Mouse (Mus musculus): ENCODE results near the gene Gm42791.

Gm42791 gene

DNA sequence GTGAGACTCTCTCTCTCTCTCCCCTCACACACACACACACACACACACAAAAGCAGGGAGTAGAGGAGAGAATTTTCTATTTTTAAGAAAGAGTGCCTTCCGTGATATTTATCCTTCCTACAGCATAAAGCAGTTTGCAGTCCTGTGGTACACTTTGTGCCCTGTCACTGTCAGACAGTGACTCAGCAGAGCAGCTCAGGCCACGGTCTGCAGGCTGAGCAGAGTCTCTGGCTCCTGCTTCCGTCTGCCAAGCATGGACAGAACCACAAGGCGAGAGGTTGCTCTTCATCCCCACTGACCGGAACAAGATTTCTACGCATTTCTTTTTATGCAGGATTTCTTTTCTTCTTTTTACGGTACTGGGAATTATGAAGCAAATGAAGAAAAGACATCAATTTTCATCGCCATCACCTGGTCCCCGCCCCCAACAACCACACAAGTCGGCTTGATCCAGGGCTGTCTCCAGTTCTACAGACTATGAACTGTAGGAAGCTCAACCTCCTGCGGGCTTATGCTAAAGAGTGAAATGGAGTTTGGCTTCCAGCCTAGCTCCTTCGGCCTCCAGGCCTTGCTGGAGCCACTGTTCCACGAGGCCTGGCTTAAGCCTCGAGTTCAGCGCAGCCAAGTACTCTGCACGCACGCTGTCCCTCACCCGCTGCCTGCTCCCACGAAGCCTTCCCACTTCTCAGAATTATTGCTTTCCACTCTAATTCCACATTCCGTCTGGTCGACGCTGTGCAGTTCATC is 40.5 kb downstream of the Gm42791 start:
- DNase-seq (ENCODE audit: low read depth, low spot score), result no peak

DNA sequence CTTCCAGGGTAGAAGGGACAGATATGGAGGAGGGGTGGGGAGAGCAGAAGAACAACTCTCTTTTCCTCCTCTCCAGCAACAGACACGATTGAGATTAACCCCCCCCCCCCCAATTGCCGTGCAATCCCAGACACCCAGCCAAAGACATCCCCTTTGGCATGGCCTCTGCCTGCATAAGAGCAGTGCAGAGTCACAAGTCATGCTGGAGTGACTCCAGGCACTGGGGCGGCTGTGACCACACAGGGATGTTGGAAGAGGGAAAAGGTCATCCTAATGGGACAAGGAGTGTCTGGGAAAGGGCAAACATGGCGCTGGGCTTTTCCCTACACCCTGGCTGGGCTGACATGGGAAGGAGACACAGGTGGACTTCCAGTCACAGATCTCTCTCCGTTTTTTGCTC is 41.8 kb downstream of the Gm42791 start:
- no peak for DNase-seq (ENCODE audit: low read depth, low spot score)

DNA sequence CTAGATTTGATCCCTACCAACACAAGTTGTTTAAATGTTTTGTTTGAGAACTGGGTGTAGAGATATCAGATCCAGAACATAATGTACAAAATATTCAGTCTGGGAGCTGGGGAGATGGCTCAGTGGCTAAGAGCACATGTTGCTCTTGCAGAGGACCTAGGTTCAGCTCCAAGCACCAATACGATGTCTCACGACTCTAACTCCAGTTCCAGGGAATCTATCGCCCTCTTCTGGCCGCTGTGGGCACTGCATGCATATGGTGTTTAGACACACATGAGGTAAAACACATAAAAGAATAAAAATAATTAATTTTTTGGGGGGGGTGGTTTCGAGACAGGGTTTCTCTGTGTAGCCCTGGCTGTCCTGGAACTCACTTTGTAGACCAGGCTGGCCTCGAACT is 42.5 kb downstream of the Gm42791 start:
- DNase-seq (ENCODE audit: low read depth, low spot score), result no peak

DNA sequence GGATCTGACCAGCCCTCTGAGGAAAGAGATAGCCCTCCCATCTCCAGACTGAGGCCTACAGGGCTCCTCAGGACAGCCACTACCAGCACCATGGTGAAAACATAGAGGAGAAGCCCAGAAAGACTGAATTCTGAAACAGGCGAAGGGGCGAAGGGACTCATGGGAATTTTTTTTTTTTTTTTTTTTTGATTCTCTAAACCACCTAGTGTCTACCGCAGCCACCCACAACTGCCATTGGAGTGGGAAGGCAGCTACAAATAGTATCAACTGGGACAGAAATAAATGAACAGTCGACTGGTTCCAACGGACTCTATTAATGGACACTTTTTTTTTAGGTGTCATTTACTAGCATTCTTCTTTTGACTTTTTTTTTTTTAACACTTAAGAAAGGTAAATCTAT is 43.6 kb downstream of the Gm42791 start:
- DNase-seq (ENCODE audit: low read depth, low spot score), result no peak

DNA sequence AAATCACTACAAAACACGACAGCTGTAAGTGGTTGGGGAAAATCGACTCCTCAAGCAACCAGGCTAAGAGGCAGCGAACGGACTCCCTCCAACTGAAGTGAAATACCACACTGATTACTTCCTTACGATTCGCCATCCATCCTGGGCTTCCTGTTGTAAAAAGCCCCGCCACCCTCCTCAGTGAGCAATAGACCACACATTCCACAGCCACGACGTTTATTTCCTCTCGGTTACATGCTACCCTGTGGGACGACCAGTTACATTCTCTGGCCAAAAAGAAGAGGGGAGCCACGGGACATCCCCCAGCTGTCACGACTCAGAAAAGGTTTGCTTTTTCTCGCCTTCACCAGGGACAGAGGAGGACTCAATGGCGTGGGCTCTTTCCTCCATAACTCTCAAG is 44.9 kb downstream of the Gm42791 start:
- DNase-seq (ENCODE audit: low read depth, low spot score), result no peak

DNA sequence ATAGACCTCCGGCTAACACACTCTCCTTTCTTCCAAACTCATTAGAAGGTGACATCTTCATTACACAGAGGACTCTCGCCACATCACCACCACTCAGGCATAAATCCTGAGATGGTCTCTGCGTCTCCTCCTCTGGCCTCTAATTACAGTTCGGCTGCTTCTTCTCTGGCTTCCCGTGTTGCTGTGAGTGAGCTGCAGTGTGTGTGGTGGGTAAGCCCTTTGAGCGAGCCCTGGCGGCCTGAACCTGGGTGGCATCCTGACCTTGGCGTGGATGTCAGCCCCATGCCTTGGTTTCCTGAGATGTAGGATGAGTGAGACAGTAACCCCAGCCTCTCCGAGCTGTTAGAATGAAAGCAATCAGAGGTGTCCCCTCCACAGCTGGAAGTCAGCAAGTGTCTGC is 46.4 kb downstream of the Gm42791 start:
- DNase-seq (ENCODE audit: low read depth, low spot score), result no peak

DNA sequence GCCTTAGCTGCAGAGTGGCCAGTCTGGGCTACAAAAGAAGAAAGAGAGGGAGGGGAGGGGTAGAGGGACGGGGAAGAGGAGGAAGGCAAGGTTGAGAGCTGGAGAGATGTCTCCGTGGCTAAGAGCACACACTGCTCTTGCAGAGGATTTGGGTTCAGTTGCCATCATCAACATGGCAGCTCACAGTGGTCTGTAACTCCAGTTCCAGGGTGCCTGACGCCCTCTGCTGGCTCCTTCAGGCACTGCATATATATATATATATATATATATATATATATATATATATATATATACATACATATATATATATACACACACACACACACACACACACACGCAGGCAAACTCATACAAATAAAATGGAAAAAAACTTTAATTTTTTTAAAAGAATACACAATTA is 47.5 kb downstream of the Gm42791 start:
- DNase-seq (ENCODE audit: low read depth, low spot score), result no peak

DNA sequence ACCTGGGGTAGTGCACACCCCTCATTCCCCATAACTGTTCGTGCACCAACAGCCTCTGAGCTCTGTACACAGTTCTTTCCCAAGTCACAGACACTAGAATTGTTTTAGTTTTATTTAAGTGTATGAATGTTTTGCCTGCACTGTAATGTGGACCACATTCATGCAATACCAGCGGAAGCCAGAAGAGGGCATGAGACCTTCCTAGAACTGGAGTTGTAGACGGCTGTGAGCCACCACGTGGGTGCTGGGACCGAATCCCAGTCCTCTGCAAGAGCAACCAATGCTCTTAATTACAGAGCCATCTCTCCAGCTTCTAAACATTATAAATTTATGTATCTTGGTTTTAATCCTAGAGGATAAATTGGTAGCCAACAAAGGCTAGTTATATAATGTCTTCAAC is 48.2 kb downstream of the Gm42791 start:
- DNase-seq (ENCODE audit: low read depth, low spot score), result no peak

DNA sequence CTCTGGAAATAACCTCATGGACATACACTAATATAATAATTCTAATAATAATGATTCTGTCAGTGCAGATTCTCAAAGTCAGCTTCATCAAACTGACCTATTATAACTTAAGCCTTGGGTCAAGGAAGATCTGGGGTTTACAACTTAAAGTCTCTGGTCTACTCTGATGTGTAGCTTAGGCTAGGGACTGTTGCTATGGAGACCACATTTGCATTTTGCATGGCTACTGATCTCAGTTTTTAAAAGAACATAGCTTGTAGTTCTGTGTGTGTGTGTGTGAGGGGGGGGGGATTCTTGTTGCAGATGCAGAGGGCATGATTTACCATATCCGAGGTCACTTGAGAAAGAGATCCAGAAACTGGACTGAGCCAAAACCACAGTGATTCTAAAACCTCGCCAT is 49.2 kb downstream of the Gm42791 start:
- DNase-seq (ENCODE audit: low read depth, low spot score), result no peak

DNA sequence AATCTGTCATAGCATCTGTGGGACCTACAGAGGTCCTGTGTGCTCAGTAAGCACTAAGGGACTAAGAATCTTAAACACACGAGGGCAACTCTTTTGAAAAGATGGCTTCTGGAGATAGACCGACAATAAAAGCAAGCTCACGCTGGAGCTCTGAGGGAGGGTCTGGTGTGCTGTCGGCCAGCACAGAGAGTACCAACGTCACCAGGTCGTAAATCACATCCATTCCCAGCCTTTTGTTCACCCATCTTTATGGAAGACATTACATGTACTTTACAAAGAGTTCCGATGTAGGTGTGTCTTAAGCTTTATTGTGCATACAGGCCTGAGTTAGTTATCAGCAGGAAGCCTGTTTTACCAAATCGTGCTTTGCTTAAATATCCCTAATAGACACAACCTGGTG is 50.9 kb downstream of the Gm42791 start:
- no peak for DNase-seq (ENCODE audit: low read depth, low spot score)

DNA sequence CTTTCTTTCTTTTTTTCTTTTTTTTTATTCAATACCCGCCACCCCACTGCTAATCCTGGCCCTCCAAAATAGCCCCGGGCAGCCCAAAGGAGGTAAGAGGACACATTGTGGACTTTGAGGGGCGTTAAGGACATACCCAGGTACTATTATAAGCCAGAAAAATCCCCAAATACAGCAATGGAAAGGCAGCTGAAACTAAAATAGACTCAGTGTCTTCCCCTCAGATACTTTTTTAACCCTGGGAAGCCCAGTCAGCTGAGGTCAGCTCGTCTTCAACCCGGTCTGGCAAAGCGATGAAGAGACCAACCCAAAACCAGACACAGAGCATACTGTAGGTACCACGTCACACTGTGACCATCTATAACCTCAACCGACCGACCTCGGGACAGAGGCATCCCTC is 51.5 kb downstream of the Gm42791 start:
- no peak for DNase-seq (ENCODE audit: low read depth, low spot score)

DNA sequence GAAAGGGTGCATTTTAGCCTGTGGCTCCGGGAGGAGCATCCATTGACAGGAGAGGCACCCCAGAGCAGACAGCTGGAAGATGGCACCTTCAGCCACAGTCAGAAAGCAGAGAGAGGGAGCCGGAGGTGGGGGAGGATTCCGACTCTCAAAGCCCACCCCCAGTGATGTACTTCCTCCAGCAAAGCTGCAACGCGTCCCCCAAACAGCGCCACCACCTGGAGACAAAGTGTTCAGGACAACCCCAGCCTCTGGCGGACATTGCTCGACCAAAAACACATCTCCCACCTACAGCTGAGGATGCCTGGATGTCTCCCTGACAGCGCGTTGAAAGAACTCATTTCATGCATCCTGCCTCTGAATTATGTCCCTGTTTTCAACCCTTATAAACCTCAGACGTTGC is 52.0 kb downstream of the Gm42791 start:
- DNase-seq (ENCODE audit: low read depth, low spot score), result no peak

DNA sequence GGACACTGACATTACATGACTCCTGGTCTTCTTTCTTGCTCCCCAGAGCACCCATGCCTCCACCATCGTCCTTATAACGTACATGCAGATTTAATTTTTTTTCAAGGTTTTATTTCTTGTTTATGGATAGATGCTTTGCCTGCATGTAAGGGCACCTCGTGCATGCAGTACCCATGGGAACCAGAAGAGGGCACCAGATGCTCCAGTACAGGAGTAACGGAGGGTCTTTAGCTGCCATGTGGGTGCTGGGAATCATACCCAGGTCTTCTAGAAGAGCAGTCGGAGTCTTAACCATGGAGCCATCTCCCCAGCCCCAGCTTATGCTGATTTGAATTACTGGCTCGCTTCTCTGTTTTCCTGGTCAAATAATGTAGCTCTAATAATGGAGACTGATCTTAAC is 52.6 kb downstream of the Gm42791 start:
- no peak for DNase-seq (ENCODE audit: low read depth, low spot score)

DNA sequence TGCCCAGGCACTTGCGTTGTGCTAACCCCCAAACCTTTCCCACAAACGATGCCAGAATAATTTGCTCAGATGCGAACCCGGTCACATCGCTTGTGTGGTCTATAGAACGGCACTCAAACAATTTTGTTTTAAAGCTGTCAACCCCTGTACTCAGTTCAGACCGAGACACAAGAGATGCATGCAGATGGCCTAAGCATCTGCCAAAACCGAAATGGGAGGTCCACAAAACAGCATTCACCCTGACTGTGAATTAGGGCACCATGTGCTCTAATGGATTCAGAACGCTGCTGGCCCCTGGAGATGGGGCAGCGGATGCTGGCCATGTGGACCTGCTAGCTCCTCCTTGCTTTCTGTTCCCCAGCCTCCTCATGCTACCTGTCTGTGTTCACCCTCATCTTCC is 53.1 kb downstream of the Gm42791 start:
- DNase-seq (ENCODE audit: low read depth, low spot score), result no peak

DNA sequence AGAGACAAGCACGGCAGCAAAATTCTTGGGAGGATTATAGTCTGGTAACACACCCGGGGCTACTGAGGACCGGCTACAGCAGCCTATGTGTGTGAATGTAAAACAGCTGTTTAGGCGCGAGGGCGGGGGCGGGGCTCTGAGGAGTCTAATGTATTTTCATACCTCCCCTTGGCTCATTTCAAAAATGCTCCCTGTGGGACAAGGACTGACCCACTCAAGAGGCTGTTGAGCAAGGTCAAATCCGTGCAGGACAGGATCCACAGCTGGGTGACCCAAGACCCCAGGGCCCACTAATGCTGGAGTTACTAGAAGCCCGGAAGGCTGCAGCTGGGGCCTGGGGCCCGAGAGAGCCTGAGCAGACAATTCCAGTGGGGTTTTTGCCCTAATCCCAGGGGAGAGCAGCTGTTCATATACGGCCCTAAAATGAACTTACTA is 55.0 kb downstream of the Gm42791 start:
- no peak for DNase-seq (ENCODE audit: low read depth, low spot score)

DNA sequence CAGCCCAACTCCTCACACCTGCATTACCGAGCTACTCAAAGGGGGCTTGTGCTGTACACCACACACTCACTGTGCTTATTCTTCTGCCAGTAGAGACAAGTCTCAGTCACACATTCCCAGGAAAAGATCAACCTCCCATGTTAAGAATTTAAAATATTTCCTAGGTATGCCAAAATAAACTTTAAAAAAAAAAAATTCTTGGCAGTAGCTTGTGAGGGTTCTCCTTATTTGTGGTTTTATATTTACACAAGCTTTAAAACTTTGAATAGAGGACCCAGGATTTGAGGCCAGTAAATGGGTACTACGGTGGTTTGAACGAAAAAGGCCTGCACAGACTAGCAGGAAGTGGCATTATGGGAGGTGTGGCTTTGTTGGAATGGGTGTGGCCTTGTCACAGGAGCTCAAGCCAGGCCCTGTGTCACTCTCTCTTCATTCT is 58.4 kb downstream of the Gm42791 start:
- no peak for DNase-seq (ENCODE audit: low read depth, low spot score)

DNA sequence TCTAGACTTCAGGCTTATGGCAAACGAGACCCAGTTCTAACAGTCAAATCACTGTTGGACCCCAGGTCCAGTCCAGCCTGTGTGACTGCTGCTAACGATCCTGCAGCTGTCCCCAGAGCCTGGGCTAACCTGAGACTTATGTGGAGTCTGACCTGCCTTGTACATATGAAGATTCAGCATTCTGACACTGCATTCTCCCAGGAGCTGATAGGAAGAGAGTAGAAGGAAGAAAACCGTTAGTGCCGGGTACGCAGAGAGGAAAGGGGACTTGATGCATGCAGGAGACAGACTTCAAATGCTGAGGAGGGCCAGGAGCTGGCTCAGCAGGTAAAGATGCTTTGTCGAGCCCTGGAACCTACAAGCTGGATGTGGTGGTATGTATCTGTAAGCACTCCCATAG is 59.1 kb downstream of the Gm42791 start:
- DNase-seq (ENCODE audit: low read depth, low spot score), result no peak

DNA sequence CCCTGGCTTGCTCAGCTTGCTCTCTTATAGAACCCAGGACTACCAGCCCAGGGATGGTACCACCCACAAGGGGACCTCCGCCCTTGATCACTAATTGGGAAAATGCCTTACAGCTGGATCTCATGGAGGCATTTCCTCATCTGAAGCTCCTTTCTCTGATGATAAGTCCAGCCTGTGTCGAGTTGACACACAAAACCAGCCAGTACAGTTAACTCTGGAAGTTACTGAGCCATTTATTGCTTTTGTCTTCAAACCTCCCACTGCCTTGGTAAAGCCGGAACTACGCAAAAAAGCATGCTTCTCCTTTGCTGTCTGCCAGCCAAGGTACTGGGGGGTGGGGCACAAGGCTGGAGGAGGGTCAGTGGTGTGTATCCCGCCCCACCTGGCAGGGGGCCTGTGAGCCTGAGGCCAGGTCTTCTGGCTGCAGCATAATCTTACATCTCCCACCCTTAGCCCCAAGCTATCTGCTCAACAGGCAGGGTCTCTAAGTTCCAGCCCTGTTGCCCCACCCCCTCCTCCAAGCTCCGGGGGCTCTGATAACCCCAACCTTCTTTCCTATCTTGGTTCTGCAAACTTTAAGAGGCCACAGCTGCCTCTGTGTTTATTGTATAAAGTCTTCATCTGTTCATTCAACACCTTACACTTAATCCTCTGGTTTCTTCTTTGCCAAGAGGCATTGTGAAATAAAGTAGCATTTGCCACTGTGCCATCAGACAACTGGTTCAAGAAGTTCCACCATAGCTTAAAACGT is 59.7 kb downstream of the Gm42791 start:
- DNase-seq (ENCODE audit: low read depth, low spot score), result no peak

DNA sequence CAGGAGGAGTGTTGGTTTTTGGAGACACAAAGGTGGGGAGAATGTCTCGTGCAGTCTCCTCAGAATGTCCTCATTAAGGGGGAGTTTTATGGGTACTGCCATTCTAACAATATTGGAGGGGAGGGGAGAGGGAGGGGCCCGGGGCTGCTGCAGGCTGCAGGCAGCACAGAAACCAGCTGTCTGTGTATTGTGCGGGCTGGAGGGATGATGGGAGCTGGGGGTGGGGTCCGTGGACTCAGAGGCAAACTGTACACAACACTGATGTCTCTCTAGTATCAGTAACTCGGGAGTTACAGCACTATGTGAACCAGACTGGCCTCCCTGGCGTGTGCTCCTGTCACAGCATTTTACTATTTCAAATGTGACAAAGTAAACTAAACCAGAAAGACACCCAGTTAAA is 60.5 kb downstream of the Gm42791 start:
- no peak for DNase-seq (ENCODE audit: low read depth, low spot score)

DNA sequence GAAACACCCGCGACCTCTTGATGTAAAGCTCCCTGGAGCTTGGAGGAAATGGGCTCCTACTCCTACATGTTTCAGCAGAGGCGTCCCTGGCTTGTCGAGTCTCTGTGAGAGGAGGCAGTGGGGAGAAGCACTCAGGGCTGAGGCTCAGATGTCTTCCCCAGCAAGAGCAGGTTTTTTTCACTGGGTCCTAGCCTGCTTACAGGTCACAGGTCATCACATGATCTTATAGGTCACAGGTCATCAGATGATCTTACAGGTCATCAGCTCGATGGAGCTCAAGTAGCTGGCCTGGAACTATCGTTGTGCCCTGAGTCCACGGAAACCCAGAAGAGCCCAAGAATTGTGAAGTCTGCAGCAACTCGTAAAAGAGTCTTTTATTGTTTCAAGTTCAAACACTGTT is 61.2 kb downstream of the Gm42791 start:
- no peak for DNase-seq (ENCODE audit: low read depth, low spot score)

DNA sequence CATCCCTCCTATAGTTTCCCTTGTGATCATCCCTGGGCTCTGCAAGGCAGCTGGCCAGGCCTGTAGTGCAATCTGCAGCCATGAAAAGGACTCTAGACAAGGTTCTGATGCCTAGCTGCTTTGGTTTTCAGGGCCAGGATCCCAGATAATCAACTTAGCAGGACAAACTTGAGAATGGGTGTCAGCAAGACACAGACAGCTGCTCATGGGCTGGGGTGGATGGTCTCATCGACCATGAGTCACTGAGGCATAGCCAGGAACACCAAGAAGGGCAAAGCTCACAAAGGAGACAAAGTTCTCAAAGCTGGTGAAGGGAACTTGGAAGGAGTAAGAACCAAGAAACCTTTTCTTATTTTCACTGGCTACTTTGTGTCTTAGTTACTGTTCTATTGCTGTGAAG is 63.6 kb downstream of the Gm42791 start:
- DNase-seq (ENCODE audit: low read depth, low spot score), result no peak

DNA sequence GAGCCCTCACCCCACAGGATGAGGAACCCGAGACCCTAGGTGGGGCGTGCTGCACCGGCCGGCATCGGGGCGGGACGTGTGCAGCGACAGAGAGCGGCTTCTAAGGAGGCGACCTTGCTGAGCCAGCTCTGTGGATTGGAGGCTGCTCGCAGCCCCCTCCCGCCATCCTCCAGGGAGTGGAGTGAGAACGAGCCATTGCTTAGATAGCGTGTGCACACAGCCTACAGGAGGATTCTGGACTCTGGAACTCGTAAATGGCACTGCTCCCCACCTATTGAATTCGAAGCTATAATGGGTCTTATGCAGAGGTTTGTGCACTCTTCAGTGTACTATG is 65.9 kb downstream of the Gm42791 start, which contains the start of gene Katnal1:
Gene Katnal1, minus strand, starts transcription at position 205 of the 334 bp plus-strand sequence.
- no peak for DNase-seq (ENCODE audit: low read depth, low spot score)

DNA sequence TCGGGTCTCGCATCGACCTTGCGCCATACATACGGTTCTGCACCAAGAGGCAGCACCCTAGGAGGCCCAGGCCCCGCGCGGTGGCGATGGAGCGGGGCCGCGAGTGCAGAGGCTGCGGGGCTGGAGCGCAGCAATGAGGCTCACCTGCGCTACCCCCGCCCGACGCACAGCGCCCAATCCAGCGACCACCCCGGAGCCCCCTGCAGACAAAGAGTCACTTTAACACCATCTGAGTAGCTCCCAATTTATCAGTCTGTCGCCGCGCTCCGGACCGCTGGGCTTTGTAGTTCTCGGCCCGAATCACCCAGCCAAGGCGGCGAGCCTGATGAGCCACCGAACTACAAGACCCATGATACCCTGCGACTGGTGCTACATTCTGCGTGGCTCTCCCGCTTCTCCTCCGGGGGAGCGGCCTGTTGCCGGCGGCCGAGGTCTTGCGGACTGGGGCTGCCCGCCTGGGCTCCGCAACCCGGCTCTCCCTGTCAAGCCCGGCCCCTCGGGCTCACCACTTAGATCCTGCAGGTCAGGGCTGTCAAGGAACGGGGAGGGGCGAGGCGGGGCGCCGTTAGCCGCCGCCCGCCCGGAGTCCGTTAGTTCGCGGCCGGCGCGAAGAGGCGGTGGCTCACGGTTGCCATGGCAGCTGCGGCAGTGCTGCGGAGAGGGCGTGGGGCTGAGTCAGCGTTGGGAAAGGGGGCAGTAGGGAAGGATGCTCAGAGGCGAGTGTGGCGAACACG is 66.4 kb downstream of the Gm42791 start:
- DNase-seq (ENCODE audit: low read depth, low spot score), result peak; percentile 87

All from c-Kit-negative CD71-positive TER-119-positive erythroid progenitor cells, embryonic 14.5 days (primary cell).